Mouse (Mus musculus) C2C12 (cell line): ENCODE measurements at regions not wholly inside any gene's neighbourhood (a gene's known extent, or its start where the extent isn't known, plus 50 kb on each side); places are given as distances from the start of the nearest gene placed in this dataset.

Experiments used
- CTCF ChIP-seq: IDR thresholded peaks from one replicate; pipeline ENCODE4 v1.5.1; 2011; ENCODE audit not compliant: control insufficient read depth, insufficient read depth, insufficient read length
- USF1 ChIP-seq: IDR thresholded peaks from one replicate; pipeline ENCODE4 v1.6.1; 2011; ENCODE audit warnings: low read depth, mild to moderate bottlenecking, control low read depth, moderate library complexity

- TF ChIP-seq CTCF = no peak
- no peak for TF ChIP-seq USF1
Observed at GRCm38 (mm10) chr9:66662443-66662842, 51.0 kb upstream of the Car12 start.
